Mouse (Mus musculus): ENCODE data around the gene Syt2. TPM values are rescaled to one million over a fixed set of nuclear protein-coding genes. Genes with fewer than 3 reads are reported as not detected.

The Syt2 gene
- polyA plus RNA-seq, 2 experiments: 0.04 TPM; not detected in 1

DNA sequence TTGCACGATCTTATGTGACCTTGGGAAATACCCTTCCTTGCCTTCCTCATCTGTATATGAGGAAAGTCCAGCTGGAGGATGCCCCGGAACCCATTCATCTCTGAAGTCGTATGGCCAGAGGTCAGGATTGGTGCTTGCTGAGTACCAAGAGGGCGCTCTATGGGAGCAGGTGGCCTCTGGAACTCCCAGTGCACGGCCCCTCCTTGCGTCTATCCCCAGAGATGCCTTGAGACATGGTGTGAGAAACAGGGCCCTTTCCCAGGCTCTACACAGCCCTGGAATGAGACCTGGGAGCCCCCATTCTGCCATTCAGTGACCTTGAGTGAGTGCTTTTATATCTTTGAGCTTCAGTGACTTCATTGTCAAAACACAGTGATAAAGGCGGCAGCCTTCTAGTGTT is 64.6 kb downstream of the Syt2 start:
- H3K4me2 ChIP-seq (ENCODE audit: low read depth): no peak overlapping the region
- ATAC-seq (ENCODE audit: insufficient read depth) (no peak), DNase-seq (ENCODE audit: low read depth in 3 of 3, low spot score in 3 of 3) (no peak)
- no peaks in the 10 kb centered on the region for H3K9me3 ChIP-seq (ENCODE audit: control insufficient read depth, low read length)
- no peak for TF ChIP-seq CTCF (IDR thresholded peaks at IDR 0.05; ENCODE audit: low read depth)
- TF ChIP-seq EP300 (IDR thresholded peaks at IDR 0.05; ENCODE audit: low read depth): no peak
- no peak overlapping the region for H3K27ac ChIP-seq
- H3K4me1 ChIP-seq (replicated peaks; ENCODE audit: control insufficient read depth in 2 of 2, insufficient read depth in 2 of 2, low read length in 1 of 2): no peaks in the 10 kb centered on the region; a peak in 1 of 4 replicates
- H3K9ac ChIP-seq (replicated peaks): no peak overlapping the region
- H3K36me3 ChIP-seq (replicated peaks; ENCODE audit: control insufficient read depth, insufficient read depth, low read depth): no peaks in the 10 kb centered on the region
- peaks cover 41% of the 10 kb centered on the region for H3K27me3 ChIP-seq (ENCODE audit: control insufficient read depth, insufficient read depth, low read length)
- H3K4me3 ChIP-seq (ENCODE audit: insufficient read depth in 1 of 2, low read depth in 2 of 2, low read length in 2 of 2): no peak overlapping the region
- WGBS (ENCODE audit: insufficient replicate concordance): 62% methylated on average over 7 of the region's 7 CpGs

DNA sequence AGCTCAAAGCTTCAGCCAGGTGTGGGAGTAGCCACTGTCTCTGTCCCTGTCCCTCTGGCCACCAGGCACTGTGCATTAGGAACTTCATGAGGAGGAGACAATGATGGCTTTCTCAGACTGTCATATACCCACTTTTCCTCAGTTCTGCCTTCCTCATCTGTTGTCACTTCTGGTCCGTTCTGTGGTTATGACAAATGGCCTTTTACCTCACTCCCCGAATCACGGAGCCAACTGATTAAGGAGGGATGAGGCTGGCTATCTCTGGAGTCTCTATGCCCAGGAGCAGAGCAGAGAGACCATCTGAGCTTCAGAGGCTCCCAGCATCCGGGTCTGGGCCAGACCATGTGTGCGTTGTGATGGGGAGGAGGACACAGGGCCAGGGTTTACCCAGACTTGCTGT is 65.2 kb downstream of the Syt2 start:
- TF ChIP-seq CTCF (IDR thresholded peaks at IDR 0.05; ENCODE audit: low read depth) (no peak), EP300 (IDR thresholded peaks at IDR 0.05; ENCODE audit: low read depth) (no peak)
- ATAC-seq (ENCODE audit: insufficient read depth) (no peak), DNase-seq (ENCODE audit: low read depth in 3 of 3, low spot score in 3 of 3) (no peak)
- 34% methylated on average over 5 of the region's 5 CpGs for WGBS (ENCODE audit: insufficient replicate concordance)
- H3K27me3 ChIP-seq (ENCODE audit: control insufficient read depth, insufficient read depth, low read length): peaks cover 39% of the 10 kb centered on the region
- no peaks in the 10 kb centered on the region; a peak in 1 of 4 replicates for H3K4me1 ChIP-seq (replicated peaks; ENCODE audit: control insufficient read depth in 2 of 2, insufficient read depth in 2 of 2, low read length in 1 of 2)
- H3K36me3 ChIP-seq (replicated peaks; ENCODE audit: control insufficient read depth, insufficient read depth, low read depth): no peaks in the 10 kb centered on the region
- no peak overlapping the region for H3K9ac ChIP-seq (replicated peaks)
- no peak overlapping the region for H3K4me3 ChIP-seq (ENCODE audit: insufficient read depth in 1 of 2, low read depth in 2 of 2, low read length in 2 of 2)
- no peaks in the 10 kb centered on the region for H3K9me3 ChIP-seq (ENCODE audit: control insufficient read depth, low read length)
- H3K4me2 ChIP-seq (ENCODE audit: low read depth): no peak overlapping the region
- H3K27ac ChIP-seq: no peak overlapping the region

DNA sequence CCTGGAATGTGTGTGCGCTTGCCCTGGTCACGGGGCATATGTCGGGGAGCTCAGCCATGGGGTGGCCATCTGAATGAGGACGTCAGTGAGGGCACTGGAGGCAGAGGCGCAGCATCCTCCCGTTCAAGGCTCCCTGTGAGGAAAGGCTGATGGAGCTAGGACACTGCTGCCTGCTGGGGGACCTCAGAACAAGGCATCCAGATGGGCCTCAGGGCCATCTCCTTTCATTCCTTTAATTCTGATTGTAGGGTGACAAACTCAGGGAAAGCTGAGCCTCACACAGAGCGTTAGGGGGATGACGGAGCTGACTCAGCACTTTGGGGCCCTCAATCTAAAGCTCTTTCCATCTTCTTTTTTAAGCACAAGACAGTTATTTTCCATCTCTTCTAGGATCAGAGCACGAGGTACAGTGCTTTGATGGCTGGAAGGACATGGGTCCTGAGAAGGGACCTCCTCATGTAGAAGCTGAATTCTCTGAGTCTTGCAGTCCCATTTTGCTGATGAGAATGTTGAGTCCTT is 66.4 kb downstream of the Syt2 start:
- no peak overlapping the region for H3K4me3 ChIP-seq (ENCODE audit: insufficient read depth in 1 of 2, low read depth in 2 of 2, low read length in 2 of 2)
- peaks cover 31% of the 10 kb centered on the region for H3K27me3 ChIP-seq (ENCODE audit: control insufficient read depth, insufficient read depth, low read length)
- WGBS (ENCODE audit: insufficient replicate concordance): 67% methylated on average over 9 of the region's 9 CpGs
- DNase-seq (ENCODE audit: low read depth in 3 of 3, low spot score in 3 of 3) (no peak), ATAC-seq (ENCODE audit: insufficient read depth) (no peak)
- no peak overlapping the region for H3K27ac ChIP-seq
- no peaks in the 10 kb centered on the region for H3K36me3 ChIP-seq (replicated peaks; ENCODE audit: control insufficient read depth, insufficient read depth, low read depth)
- H3K4me2 ChIP-seq (ENCODE audit: low read depth): no peak overlapping the region
- no peaks in the 10 kb centered on the region; a peak in 1 of 4 replicates for H3K4me1 ChIP-seq (replicated peaks; ENCODE audit: control insufficient read depth in 2 of 2, insufficient read depth in 2 of 2, low read length in 1 of 2)
- TF ChIP-seq CTCF (IDR thresholded peaks at IDR 0.05; ENCODE audit: low read depth): no peak
- TF ChIP-seq EP300 (IDR thresholded peaks at IDR 0.05; ENCODE audit: low read depth): no peak
- no peak overlapping the region for H3K9ac ChIP-seq (replicated peaks)
- no peaks in the 10 kb centered on the region for H3K9me3 ChIP-seq (ENCODE audit: control insufficient read depth, low read length)

DNA sequence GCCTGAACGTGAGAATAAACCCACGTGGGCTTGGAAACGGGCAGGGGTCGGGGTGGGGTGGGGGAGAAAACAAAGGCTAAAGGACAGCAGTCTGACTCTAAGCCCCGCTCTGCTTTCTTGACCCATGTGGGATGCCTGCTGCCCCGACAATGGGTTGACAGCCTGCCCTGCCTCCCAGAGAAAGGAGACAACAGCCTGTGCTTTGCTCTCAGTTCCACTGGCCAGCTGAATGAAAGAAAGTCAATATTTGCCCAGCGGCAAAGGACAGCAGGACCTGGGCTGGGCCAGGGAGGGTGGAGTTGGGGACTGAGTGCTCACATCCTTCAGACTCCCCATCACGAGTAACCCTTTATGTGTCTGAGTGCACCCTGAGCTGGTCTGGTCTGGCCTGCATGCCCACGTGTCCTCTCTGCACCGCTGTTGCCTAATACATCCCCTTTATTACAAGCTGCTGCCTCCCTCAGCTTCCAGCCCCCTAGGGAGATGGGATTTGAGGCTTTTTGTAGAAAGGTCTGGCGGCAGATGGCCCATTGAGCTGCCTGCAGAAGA is 67.0 kb downstream of the Syt2 start:
- peaks cover 26% of the 10 kb centered on the region for H3K27me3 ChIP-seq (ENCODE audit: control insufficient read depth, insufficient read depth, low read length)
- H3K4me1 ChIP-seq (replicated peaks; ENCODE audit: control insufficient read depth in 2 of 2, insufficient read depth in 2 of 2, low read length in 1 of 2): no peaks in the 10 kb centered on the region; a peak in 1 of 4 replicates
- 41% methylated on average over 11 of the region's 11 CpGs for WGBS (ENCODE audit: insufficient replicate concordance)
- H3K36me3 ChIP-seq (replicated peaks; ENCODE audit: control insufficient read depth, insufficient read depth, low read depth): no peaks in the 10 kb centered on the region
- TF ChIP-seq EP300 (IDR thresholded peaks at IDR 0.05; ENCODE audit: low read depth): no peak
- no peak for TF ChIP-seq CTCF (IDR thresholded peaks at IDR 0.05; ENCODE audit: low read depth)
- H3K27ac ChIP-seq: no peak overlapping the region
- H3K9me3 ChIP-seq (ENCODE audit: control insufficient read depth, low read length): no peaks in the 10 kb centered on the region
- H3K9ac ChIP-seq (replicated peaks): no peak overlapping the region
- peak in 2 of 3 experiments; percentile 20 to 26 for DNase-seq (ENCODE audit: low read depth in 3 of 3, low spot score in 3 of 3)
- peak; percentile 62; the same call in 1 of the 2 replicates for ATAC-seq (ENCODE audit: insufficient read depth)
- no peak overlapping the region for H3K4me2 ChIP-seq (ENCODE audit: low read depth)
- no peak overlapping the region for H3K4me3 ChIP-seq (ENCODE audit: insufficient read depth in 1 of 2, low read depth in 2 of 2, low read length in 2 of 2)

DNA sequence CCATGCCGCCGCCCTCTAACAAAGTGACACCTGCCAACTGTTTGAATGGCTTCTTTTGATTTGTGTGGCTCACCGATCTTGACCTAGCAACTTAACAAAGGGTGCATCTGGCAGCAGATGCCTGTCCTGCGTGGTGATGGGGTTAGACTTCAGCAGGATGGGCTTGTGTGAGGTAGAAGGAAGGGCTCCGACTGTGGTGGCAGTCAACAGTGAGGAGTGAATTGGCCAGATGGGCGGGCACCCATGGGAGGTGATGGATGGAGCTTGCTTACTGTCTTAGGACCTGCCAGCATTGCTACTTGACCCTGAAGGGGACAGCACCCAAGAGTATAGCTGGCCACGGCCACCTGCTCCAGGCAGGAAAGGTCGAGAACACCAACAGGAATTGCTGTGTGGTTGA is 67.7 kb downstream of the Syt2 start:
- DNase-seq (ENCODE audit: low read depth in 3 of 3, low spot score in 3 of 3) (no peak), ATAC-seq (ENCODE audit: insufficient read depth) (no peak)
- H3K27ac ChIP-seq: no peak overlapping the region
- no peak overlapping the region for H3K9ac ChIP-seq (replicated peaks)
- 50% methylated on average over 8 of the region's 8 CpGs for WGBS (ENCODE audit: insufficient replicate concordance)
- H3K4me3 ChIP-seq (ENCODE audit: insufficient read depth in 1 of 2, low read depth in 2 of 2, low read length in 2 of 2): no peak overlapping the region
- peaks cover 19% of the 10 kb centered on the region for H3K27me3 ChIP-seq (ENCODE audit: control insufficient read depth, insufficient read depth, low read length)
- H3K36me3 ChIP-seq (replicated peaks; ENCODE audit: control insufficient read depth, insufficient read depth, low read depth): no peaks in the 10 kb centered on the region
- no peaks in the 10 kb centered on the region; a peak in 2 of 4 replicates for H3K4me1 ChIP-seq (replicated peaks; ENCODE audit: control insufficient read depth in 2 of 2, insufficient read depth in 2 of 2, low read length in 1 of 2)
- no peak overlapping the region for H3K4me2 ChIP-seq (ENCODE audit: low read depth)
- TF ChIP-seq EP300 (IDR thresholded peaks at IDR 0.05; ENCODE audit: low read depth): no peak
- TF ChIP-seq CTCF (IDR thresholded peaks at IDR 0.05; ENCODE audit: low read depth): no peak
- H3K9me3 ChIP-seq (ENCODE audit: control insufficient read depth, low read length): no peaks in the 10 kb centered on the region

Measured in liver, embryonic 14.5 days (tissue).